Mouse (Mus musculus) inflammation-experienced regulatory T-cells, adult 6 months (primary cell): Measurements from ENCODE around the gene Rhno1. TPM values are rescaled to one million over a fixed set of nuclear protein-coding genes. Genes with fewer than 3 reads are reported as not detected.

Experiments used
- ATAC-seq: one replicate; pipeline ENCODE4 v1.8.0; 2017
- polyA plus RNA-seq, 3 experiments: library from polyadenylated mRNA; unstranded; fragments of 100-300 nt; shearing (Covaris generic); gene quantifications; one replicate each; pipeline ENCODE4 v1.2.1; 2017

Rhno1 gene
- polyA plus RNA-seq, 3 experiments from 2014 or later: 62.0 to 75.7 (median 67.7) TPM

- ATAC-seq: no peak
Observed at GRCm38 (mm10) chr6:128361901-128362300, 810 bp downstream of the Rhno1 start.

DNA sequence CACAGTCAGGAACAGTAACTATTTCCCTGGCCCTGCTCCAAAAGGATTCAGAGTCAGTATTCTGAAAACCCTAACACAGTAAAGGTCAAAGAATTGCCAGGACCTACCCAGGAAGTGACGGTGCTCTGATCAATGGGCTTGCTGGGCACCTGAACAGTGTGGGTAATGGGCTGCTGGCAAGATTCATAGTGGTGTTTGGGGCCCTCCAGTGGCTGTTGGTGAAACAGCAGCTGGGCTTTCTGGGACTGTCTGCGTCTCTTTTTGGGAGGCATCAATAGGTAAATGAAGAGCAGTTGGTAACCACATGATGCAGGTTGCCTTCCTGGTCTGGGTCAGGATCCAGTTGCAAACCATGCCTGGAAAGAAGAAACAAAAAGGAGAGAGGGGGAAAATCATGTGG is 3.7 kb downstream of the Rhno1 start:
- peak; percentile 51 for ATAC-seq

GRCm38 (mm10) chr6:128355726-128356416 is 6.8 kb downstream of the Rhno1 start, which contains the start of gene Tulp3:
TSS of gene Tulp3 (minus strand) at chr6:128355851.
- ATAC-seq: peak; percentile 94

DNA sequence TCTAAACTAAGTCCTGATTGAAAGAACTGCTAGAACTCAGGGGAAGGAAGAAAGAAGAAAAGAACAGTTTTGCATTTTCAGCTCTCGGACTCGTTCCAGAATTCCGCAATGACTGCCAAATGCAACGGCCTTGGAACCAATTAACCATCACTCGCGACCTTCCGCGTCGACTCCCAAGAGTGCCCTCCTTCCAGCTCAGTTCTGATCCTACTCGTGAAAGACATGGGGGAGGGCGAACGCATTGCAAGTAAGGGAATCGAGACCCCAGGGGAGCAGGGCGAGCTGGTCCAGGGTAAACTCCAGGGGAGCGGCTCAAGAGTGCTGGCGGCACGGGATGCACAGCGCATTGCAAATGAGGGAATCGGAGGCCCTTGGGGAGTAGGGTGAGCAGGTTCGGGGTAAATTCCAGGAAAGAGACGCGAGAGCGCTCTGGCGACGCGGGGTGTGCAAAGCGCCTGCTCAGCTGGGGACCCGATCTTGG is 7.5 kb downstream of the Rhno1 start:
- ATAC-seq: peak; percentile 17

DNA sequence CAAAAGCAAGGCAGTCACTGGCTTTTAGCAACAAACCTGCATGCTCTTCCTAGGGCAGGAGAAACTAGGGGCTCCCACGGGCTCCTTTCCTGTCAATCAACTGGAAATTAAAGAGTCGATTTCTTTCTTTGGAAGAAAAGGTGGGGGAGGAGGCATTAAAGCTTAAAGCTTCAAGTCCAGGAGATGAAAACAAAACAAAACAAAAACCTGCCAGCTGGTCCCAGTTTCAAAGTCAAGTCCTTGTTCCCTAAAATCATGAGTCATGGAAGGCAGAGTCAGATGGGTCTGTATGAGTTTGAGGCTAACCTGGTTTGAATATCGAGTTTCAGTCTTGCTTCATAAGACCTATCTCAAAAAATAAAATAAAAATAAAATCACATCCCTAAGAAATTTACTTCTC is 8.6 kb downstream of the Rhno1 start:
- ATAC-seq: no peak

DNA sequence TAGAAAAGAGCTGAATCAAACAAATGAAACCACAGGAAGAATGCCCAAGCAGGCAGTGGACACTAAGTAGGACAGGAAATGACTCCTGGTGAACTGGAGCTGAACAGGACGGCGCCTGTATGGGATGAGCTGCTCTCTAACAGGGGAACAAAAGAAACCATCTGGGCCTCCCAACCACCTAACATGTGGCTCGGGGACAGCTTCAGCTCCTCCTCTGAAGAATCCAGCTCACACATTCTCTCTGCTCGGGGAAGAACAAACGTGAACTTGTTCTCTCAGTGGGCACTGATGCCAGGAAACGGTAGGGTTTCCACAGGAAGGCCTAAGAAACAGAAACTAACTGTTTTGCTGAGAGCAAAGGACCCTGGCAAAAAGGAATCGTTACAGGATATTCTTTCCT is 13.0 kb downstream of the Rhno1 start:
- ATAC-seq: no peak

DNA sequence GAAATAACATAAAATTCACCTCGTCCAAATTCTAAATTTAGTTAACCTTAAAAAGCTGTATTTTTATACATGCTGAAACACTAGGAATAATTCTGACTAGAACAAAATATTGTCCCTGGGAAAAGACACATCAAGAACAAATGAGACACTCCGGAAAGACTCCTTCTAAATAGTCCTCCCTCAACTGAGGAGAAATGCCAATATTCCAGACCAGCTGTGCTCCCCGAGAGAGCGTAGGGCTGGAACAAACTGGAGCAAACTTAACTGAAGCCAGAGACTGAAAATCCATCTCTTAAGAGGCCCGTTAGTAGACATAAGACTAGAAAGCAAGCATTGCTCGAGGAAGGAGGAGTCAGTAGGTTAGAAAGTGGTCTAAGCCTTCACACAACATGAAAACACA is 15.9 kb downstream of the Rhno1 start:
- ATAC-seq: no peak

DNA sequence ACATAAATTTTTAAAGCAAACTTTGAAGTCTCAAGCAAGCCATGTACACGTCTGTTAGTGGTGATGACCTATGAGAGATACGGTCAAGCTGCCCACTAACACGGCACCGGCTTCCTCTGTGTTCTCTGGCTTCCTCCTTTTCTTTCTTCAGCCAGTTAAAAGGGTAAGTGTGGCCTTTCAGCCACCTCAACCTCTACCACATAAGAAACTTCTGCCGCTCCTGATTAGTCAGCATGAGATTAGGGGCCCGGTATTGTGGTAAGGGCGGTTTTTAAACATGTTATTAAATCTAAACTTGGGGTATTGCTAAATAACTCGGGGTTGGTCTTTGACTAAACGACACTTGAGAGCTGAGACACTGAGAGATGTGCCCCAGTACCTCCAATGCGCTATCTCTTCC is 17.1 kb downstream of the Rhno1 start:
- no peak for ATAC-seq

DNA sequence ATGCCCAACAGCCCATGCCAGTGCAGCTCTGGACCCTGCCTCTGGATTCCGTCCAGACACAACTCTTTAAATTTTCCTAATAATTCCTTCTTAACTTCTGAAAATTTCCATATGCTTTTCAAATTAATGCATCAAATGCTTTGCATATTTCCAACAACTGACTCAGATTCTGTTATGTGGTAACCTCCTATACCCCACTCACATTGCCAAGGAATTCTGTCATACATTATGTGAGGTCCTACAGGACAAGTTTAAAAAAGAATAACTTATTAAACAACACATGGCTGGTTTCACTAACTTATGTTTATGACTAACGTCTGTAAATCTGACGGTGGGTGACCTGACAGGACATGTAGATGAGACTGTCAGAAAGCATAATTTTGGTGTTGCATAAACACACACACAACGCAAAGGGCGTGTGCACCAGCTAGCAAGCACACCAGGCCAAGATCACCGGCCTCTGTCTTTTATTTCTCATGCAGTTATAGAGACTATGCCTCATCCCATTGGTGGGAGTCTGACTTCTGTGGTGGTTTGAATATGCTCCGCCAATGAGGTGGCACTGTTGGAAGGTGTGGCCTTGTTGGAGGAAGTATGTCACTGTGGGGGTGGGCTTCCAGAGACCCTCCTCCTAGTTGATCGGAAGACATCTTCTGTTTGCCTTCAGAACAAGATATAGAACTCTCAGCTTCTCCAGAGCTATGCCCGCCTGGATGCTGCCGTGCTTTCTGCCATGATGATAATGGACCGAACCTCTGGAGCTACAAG is 20.6 kb downstream of the Rhno1 start:
- no peak for ATAC-seq

- no peak for ATAC-seq
Observed at GRCm38 (mm10) chr6:128338876-128339275, 23.8 kb downstream of the Rhno1 start.

GRCm38 (mm10) chr6:128337467-128337866 is 25.2 kb downstream of the Rhno1 start:
- no peak for ATAC-seq

- peak; percentile 69 for ATAC-seq
Observed at GRCm38 (mm10) chr6:128334397-128335124, 28.1 kb downstream of the Rhno1 start.

- ATAC-seq: peak; percentile 67
Observed at GRCm38 (mm10) chr6:128318317-128318716, 44.4 kb downstream of the Rhno1 start.

DNA sequence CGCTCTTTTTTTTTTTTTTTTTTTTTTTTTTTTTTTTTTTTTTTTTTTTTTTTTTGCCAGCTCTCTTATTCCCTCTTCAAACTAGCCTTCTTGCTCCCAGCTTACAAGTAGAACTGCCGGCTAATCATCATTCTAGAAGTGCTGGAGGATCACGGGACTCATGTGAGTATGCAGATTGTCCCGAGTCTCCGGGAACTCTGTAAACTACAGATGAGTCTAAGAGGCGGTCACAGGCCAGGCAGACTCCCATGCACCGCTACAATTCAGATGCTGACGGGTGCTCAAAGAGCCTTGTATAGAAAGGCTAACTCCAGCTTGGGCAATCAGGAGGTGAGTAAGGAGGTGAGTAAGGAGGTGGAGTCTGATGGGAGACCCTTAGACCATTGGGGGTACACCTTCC is 47.1 kb downstream of the Rhno1 start:
- ATAC-seq: no peak

DNA sequence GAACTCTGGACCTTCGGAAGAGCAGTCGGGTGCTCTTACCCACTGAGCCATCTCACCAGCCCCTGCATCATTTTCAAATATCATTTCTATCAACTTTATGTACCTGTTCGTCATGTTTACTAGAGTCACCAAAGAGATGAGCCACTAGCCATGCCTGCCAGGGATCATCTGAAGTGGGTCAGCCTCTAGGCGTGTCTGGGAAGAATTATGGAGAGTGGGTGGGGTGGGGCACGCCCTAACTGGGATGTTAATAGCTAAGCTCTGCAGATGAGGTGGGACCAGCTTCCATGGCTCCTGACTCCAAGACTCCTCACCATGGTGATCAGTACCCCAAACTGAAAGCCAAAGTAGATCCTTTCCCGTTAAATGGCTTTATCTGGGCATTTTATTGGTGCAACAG is 47.9 kb downstream of the Rhno1 start:
- ATAC-seq: no peak

- peak; percentile 38 for ATAC-seq
Observed at GRCm38 (mm10) chr6:128308311-128308710, 54.4 kb downstream of the Rhno1 start.

Other genes starting within 250 kb of the Rhno1 start
- 1 to 10 TPM in 1 of 3 experiments, under 1 TPM in 1, not detected in 1; 0.36 to 1.3 TPM for gene Tspan9, start 219.3 kb downstream of the Rhno1 start, polyA plus RNA-seq
- not detected for gene Tead4, start 62.1 kb downstream of the Rhno1 start, polyA plus RNA-seq
- gene Tulp3, start 7.1 kb downstream of the Rhno1 start, polyA plus RNA-seq: 1 to 10 TPM in 1 of 3 experiments, under 1 TPM in 2; 0.92 to 1.3 (median 0.98) TPM
- gene Foxm1, start 56 bp upstream of the Rhno1 start, polyA plus RNA-seq: 1 to 10 TPM; 2.0 to 9.6 (median 2.7) TPM
- under 1 TPM in 1 of 3 experiments, not detected in 2; 0.30 TPM for gene Tex52, start 12.5 kb upstream of the Rhno1 start, polyA plus RNA-seq
- not detected for gene Gm44596, start 12.6 kb upstream of the Rhno1 start, polyA plus RNA-seq
- 1 to 10 TPM; 2.4 to 7.5 (median 4.2) TPM for gene Nrip2, start 36.4 kb upstream of the Rhno1 start, polyA plus RNA-seq
- gene Itfg2, start 62.0 kb upstream of the Rhno1 start, polyA plus RNA-seq: 10 to 100 TPM; 15.7 to 21.1 (median 19.7) TPM
- 10 to 100 TPM; 52.8 to 67.1 (median 65.9) TPM for gene Fkbp4, start 75.8 kb upstream of the Rhno1 start, polyA plus RNA-seq
- not detected for gene Pzp, start 163.8 kb upstream of the Rhno1 start, polyA plus RNA-seq
- gene A2ml1, start 218.7 kb upstream of the Rhno1 start, polyA plus RNA-seq: not detected